Mouse (Mus musculus): Measurements from ENCODE around the gene Pnlip.

DNA sequence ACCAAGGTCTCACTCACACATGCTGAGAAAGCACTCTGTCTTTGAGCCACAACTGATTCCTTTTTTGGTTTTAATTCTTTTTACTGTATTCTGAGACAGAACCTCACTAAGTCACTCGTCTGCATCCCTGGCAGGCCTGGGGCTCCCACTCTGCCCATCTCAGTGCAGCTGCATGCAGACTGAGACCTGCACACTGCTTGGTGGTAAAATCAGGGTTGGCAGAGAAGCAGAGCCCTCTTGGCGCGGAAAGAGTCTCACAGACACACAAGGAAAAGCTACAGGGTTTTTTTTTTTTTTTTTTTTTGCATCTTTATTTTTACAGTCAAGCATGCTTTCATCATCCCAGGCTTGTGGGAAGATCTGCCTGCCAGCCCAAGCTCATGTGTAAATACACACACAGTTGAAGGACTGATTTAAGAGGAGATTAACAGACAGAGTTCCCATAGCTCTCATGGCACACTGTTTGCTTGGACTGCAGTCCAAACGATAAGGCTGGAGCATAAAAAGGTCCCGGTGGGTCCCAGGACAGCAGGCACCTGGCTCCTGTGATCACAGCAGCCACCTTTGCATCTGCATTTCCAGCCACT, 76.2 kb downstream of the Pnlip start, which contains the start of gene Pnliprp1:
- TF ChIP-seq CTCF (IDR thresholded peaks at IDR 0.05; ENCODE audit: control insufficient read depth, insufficient read depth, insufficient replicate concordance, low read depth, low read length) (no peak), POLR2A (IDR thresholded peaks at IDR 0.05; ENCODE audit: control insufficient read depth, low read depth, low read length) (no peak)
